Mouse (Mus musculus): ENCODE results near the gene 2210017I01Rik. TPM values are rescaled to one million over a fixed set of nuclear protein-coding genes. Genes with fewer than 3 reads are reported as not detected.

2210017I01Rik gene
- polyA plus RNA-seq, 1 experiment from 2014 or later, result not detected

GRCm38 (mm10) chr3:92588858-92589257, 18.4 kb downstream of the 2210017I01Rik start, which contains the start of gene Smcp:
TSS of gene Smcp (minus strand) at chr3:92588997.
- no peak for ATAC-seq (replicated peaks; ENCODE audit: insufficient number of reproducible peaks, insufficient read depth, low FRiP score, low read depth)

GRCm38 (mm10) chr3:92587190-92587589, 20.1 kb downstream of the 2210017I01Rik start:
- H3K27me3 ChIP-seq, result no peaks in the 10 kb centered on the region
- H3K27ac ChIP-seq, result no peak overlapping the region
- no peaks in the 10 kb centered on the region for H3K9me3 ChIP-seq (replicated peaks)
- no peak overlapping the region for H3K4me3 ChIP-seq
- no peak for ATAC-seq (replicated peaks; ENCODE audit: insufficient number of reproducible peaks, insufficient read depth, low FRiP score, low read depth)
- H3K36me3 ChIP-seq, result no peaks in the 10 kb centered on the region
- no peaks in the 10 kb centered on the region for H3K4me1 ChIP-seq (replicated peaks)
- 54% methylated on average over 3 of the region's 3 CpGs for WGBS
- no peak overlapping the region for H3K4me2 ChIP-seq
- H3K9ac ChIP-seq, result no peak overlapping the region

More at GRCm38 (mm10) chr3:92588858-92589257, 18.4 kb downstream of the 2210017I01Rik start, which contains the start of gene Smcp:
- H3K9ac ChIP-seq, result no peak within 1 kb of the TSS
- H3K4me1 ChIP-seq (replicated peaks), result no peaks in the 10 kb centered on the region
- 65% methylated on average over 1 of the region's 1 CpGs for WGBS
- no peak within 1 kb of the TSS for H3K4me3 ChIP-seq
- no peaks in the 10 kb centered on the region for H3K36me3 ChIP-seq
- H3K27me3 ChIP-seq, result no peaks in the 10 kb centered on the region
- H3K4me2 ChIP-seq, result no peak within 1 kb of the TSS
- no peak within 1 kb of the TSS for H3K27ac ChIP-seq
- no peaks in the 10 kb centered on the region for H3K9me3 ChIP-seq (replicated peaks)

GRCm38 (mm10) chr3:92585055-92585454, 22.2 kb downstream of the 2210017I01Rik start:
- WGBS, result 56% methylated on average over 1 of the region's 1 CpGs
- no peaks in the 10 kb centered on the region for H3K27me3 ChIP-seq
- no peak overlapping the region for H3K4me3 ChIP-seq
- ATAC-seq (replicated peaks; ENCODE audit: insufficient number of reproducible peaks, insufficient read depth, low FRiP score, low read depth), result no peak
- no peaks in the 10 kb centered on the region for H3K36me3 ChIP-seq
- H3K4me1 ChIP-seq (replicated peaks), result no peaks in the 10 kb centered on the region
- no peak overlapping the region for H3K4me2 ChIP-seq
- no peak overlapping the region for H3K27ac ChIP-seq
- no peak overlapping the region for H3K9ac ChIP-seq
- H3K9me3 ChIP-seq (replicated peaks), result no peaks in the 10 kb centered on the region

GRCm38 (mm10) chr3:92583164-92583826, 24.0 kb downstream of the 2210017I01Rik start:
- Histone ChIP-seq H3K27me3 (no peaks in the 10 kb centered on the region), H3K4me2 (no peak overlapping the region), H3K36me3 (no peaks in the 10 kb centered on the region), H3K4me3 (no peak overlapping the region), H3K4me1 (replicated peaks) (no peaks in the 10 kb centered on the region), H3K9ac (no peak overlapping the region), H3K9me3 (replicated peaks) (no peaks in the 10 kb centered on the region), H3K27ac (no peak overlapping the region)
- no peak for ATAC-seq (replicated peaks; ENCODE audit: insufficient number of reproducible peaks, insufficient read depth, low FRiP score, low read depth)
- WGBS, result 69% methylated on average over 3 of the region's 3 CpGs

- WGBS, result 50% methylated on average over 1 of the region's 1 CpGs
- Histone ChIP-seq H3K27ac (no peak overlapping the region), H3K36me3 (no peaks in the 10 kb centered on the region), H3K27me3 (no peaks in the 10 kb centered on the region), H3K9ac (no peak overlapping the region), H3K4me1 (replicated peaks) (no peaks in the 10 kb centered on the region), H3K4me2 (no peak overlapping the region), H3K4me3 (no peak overlapping the region), H3K9me3 (replicated peaks) (no peaks in the 10 kb centered on the region)
- no peak for ATAC-seq (replicated peaks; ENCODE audit: insufficient number of reproducible peaks, insufficient read depth, low FRiP score, low read depth)
Observed at GRCm38 (mm10) chr3:92579508-92579907, 27.8 kb downstream of the 2210017I01Rik start.

GRCm38 (mm10) chr3:92578652-92579413, 28.5 kb downstream of the 2210017I01Rik start:
- Histone ChIP-seq H3K36me3 (no peaks in the 10 kb centered on the region), H3K4me2 (no peak overlapping the region), H3K4me3 (no peak overlapping the region), H3K27me3 (no peaks in the 10 kb centered on the region), H3K27ac (no peak overlapping the region), H3K4me1 (replicated peaks) (no peaks in the 10 kb centered on the region), H3K9me3 (replicated peaks) (no peaks in the 10 kb centered on the region), H3K9ac (no peak overlapping the region)
- WGBS, result 45% methylated on average over 4 of the region's 4 CpGs
- no peak for ATAC-seq (replicated peaks; ENCODE audit: insufficient number of reproducible peaks, insufficient read depth, low FRiP score, low read depth)

- no peak within 1 kb of the TSS for H3K4me3 ChIP-seq
- 54% methylated on average over 1 of the region's 1 CpGs for WGBS
- no peak for ATAC-seq (replicated peaks; ENCODE audit: insufficient number of reproducible peaks, insufficient read depth, low FRiP score, low read depth)
Observed at GRCm38 (mm10) chr3:92573449-92574041, 33.7 kb downstream of the 2210017I01Rik start, which contains the start of gene Ivl. TSS of gene Ivl (minus strand) at chr3:92573735.

GRCm38 (mm10) chr3:92572514-92573155, 34.7 kb downstream of the 2210017I01Rik start:
- ATAC-seq (replicated peaks; ENCODE audit: insufficient number of reproducible peaks, insufficient read depth, low FRiP score, low read depth), result no peak
- 64% methylated on average over 2 of the region's 2 CpGs for WGBS

More at GRCm38 (mm10) chr3:92573449-92574041, 33.7 kb downstream of the 2210017I01Rik start, which contains the start of gene Ivl:
- no peaks in the 10 kb centered on the region for H3K4me1 ChIP-seq (replicated peaks)
- no peaks in the 10 kb centered on the region for H3K9me3 ChIP-seq (replicated peaks)
- no peak within 1 kb of the TSS for H3K4me2 ChIP-seq
- no peaks in the 10 kb centered on the region for H3K36me3 ChIP-seq
- H3K27ac ChIP-seq, result no peak within 1 kb of the TSS
- H3K27me3 ChIP-seq, result no peaks in the 10 kb centered on the region
- H3K9ac ChIP-seq, result no peak within 1 kb of the TSS

GRCm38 (mm10) chr3:92568752-92569151, 38.5 kb downstream of the 2210017I01Rik start:
- no peaks in the 10 kb centered on the region for H3K4me1 ChIP-seq (replicated peaks)
- no peaks in the 10 kb centered on the region for H3K9me3 ChIP-seq (replicated peaks)
- H3K36me3 ChIP-seq, result no peaks in the 10 kb centered on the region
- no peak overlapping the region for H3K27ac ChIP-seq
- no peak overlapping the region for H3K4me2 ChIP-seq
- 75% methylated on average over 2 of the region's 2 CpGs for WGBS
- no peaks in the 10 kb centered on the region for H3K27me3 ChIP-seq
- H3K9ac ChIP-seq, result no peak overlapping the region
- ATAC-seq (replicated peaks; ENCODE audit: insufficient number of reproducible peaks, insufficient read depth, low FRiP score, low read depth), result no peak
- H3K4me3 ChIP-seq, result no peak overlapping the region

More at GRCm38 (mm10) chr3:92572514-92573155, 34.7 kb downstream of the 2210017I01Rik start:
- no peaks in the 10 kb centered on the region for H3K36me3 ChIP-seq
- no peaks in the 10 kb centered on the region for H3K27me3 ChIP-seq
- H3K4me3 ChIP-seq, result no peak overlapping the region
- H3K27ac ChIP-seq, result no peak overlapping the region
- no peak overlapping the region for H3K4me2 ChIP-seq
- H3K4me1 ChIP-seq (replicated peaks), result no peaks in the 10 kb centered on the region
- H3K9ac ChIP-seq, result no peak overlapping the region
- no peaks in the 10 kb centered on the region for H3K9me3 ChIP-seq (replicated peaks)

GRCm38 (mm10) chr3:92565418-92565817, 41.9 kb downstream of the 2210017I01Rik start:
- H3K36me3 ChIP-seq, result no peaks in the 10 kb centered on the region
- H3K27me3 ChIP-seq, result no peaks in the 10 kb centered on the region
- H3K4me3 ChIP-seq, result no peak overlapping the region
- H3K27ac ChIP-seq, result no peak overlapping the region
- H3K4me2 ChIP-seq, result no peak overlapping the region
- H3K9me3 ChIP-seq (replicated peaks), result no peaks in the 10 kb centered on the region
- no peak for ATAC-seq (replicated peaks; ENCODE audit: insufficient number of reproducible peaks, insufficient read depth, low FRiP score, low read depth)
- H3K4me1 ChIP-seq (replicated peaks), result no peaks in the 10 kb centered on the region
- H3K9ac ChIP-seq, result no peak overlapping the region

Data from heart, embryonic 15.5 days (tissue).